Mouse (Mus musculus): ENCODE data around the gene Rbfox2. TPM values are rescaled to one million over a fixed set of nuclear protein-coding genes. Genes with fewer than 3 reads are reported as not detected.

The Rbfox2 gene
- total and polyA plus RNA-seq, 3 experiments, result 0.89 TPM; not detected in 2

DNA sequence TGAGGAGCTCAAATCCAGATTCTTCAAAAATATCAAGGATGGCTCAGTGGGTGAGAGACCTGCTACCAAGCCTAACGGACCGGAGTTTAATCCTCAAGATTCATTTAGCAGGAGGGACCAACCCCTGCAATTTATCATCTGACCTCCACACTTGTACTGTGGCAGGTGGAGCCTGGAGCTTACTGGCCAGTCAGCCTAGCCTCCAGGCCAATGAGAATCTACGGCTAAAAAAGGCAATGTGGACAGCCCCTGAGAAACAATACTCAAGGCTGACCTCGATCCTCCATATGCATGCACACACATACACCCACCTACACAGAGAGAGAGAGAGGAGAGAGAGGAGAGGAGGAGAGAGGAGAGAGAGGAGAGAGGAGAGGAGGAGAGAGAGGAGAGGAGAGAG, 41.5 kb downstream of the Rbfox2 start:
- H3K27ac ChIP-seq (ENCODE audit: insufficient read depth, low read depth), result no peak overlapping the region
- H3K9me3 ChIP-seq (replicated peaks; ENCODE audit: low read length), result no peaks in the 10 kb centered on the region
- DNase-seq (ENCODE audit: extremely low read depth), result no peak
- no peak overlapping the region for H3K4me2 ChIP-seq (ENCODE audit: insufficient read depth, low read depth, poor library complexity, severe bottlenecking)
- no peak overlapping the region for H3K4me3 ChIP-seq (replicated peaks in 1 of 3; ENCODE audit: low read depth in 2 of 3, low read length in 2 of 3, poor library complexity in 1 of 3)
- H3K79me2 ChIP-seq (replicated peaks; ENCODE audit: control insufficient read depth, extremely low read depth, insufficient read depth, poor library complexity, severe bottlenecking), result no peaks in the 10 kb centered on the region
- in situ Hi-C loops (cut with MboI; ENCODE audit: low pct_ligation_motif_present, low pct_unique_long_range_greater_than_20kb, low sequenced_read_pairs), result no loop called here
- no peak for TF ChIP-seq CHD2 (IDR thresholded peaks at IDR 0.05; ENCODE audit: low read length)
- no peak for TF ChIP-seq RAD21 (IDR thresholded peaks at IDR 0.05; ENCODE audit: low read depth, low read length)
- TF ChIP-seq ZMIZ1 (IDR thresholded peaks at IDR 0.05; ENCODE audit: low read depth, low read length), result no peak
- no peak for TF ChIP-seq HCFC1 (IDR thresholded peaks at IDR 0.05; ENCODE audit: low read depth, low read length)
- TF ChIP-seq UBTF (IDR thresholded peaks at IDR 0.05; ENCODE audit: low read depth, low read length), result no peak
- no peak for TF ChIP-seq GABPA (IDR thresholded peaks at IDR 0.05; ENCODE audit: insufficient replicate concordance, low read depth, low read length)
- no peak for TF ChIP-seq MYC (IDR thresholded peaks at IDR 0.05; ENCODE audit: low read depth, low read length)
- TF ChIP-seq BHLHE40 (IDR thresholded peaks at IDR 0.05; ENCODE audit: low read depth, low read length), result no peak
- no peak for TF ChIP-seq MXI1 (IDR thresholded peaks at IDR 0.05; ENCODE audit: low read depth, low read length)
- TF ChIP-seq E2F4 (IDR thresholded peaks at IDR 0.05; ENCODE audit: insufficient replicate concordance, low read depth, low read length), result no peak
- TF ChIP-seq EP300 (IDR thresholded peaks at IDR 0.05; ENCODE audit: low read length), result no peak
- dilution Hi-C loops (cut with MboI; ENCODE audit: extremely low pct_ligation_motif_present, extremely low pct_unique_long_range_greater_than_20kb, low sequenced_read_pairs), result no loop called here
- H3K4me1 ChIP-seq (ENCODE audit: control insufficient read depth in 1 of 2, insufficient read depth in 2 of 2), result no peaks in the 10 kb centered on the region
- H3K9ac ChIP-seq (ENCODE audit: insufficient read depth, low read depth), result no peak overlapping the region
- H3K27me3 ChIP-seq (replicated peaks), result peaks cover 70% of the 10 kb centered on the region
- no peaks in the 10 kb centered on the region for H3K36me3 ChIP-seq (replicated peaks in 1 of 2; ENCODE audit: control insufficient read depth in 1 of 2, insufficient read depth in 1 of 2, low read length in 1 of 2)

GRCm38 (mm10) chr15:77264314-77264713, 42.5 kb downstream of the Rbfox2 start:
- Histone ChIP-seq H3K27me3 (replicated peaks) (peaks cover 72% of the 10 kb centered on the region), H3K79me2 (replicated peaks; ENCODE audit: control insufficient read depth, extremely low read depth, insufficient read depth, poor library complexity, severe bottlenecking) (no peaks in the 10 kb centered on the region), H3K4me2 (ENCODE audit: insufficient read depth, low read depth, poor library complexity, severe bottlenecking) (no peak overlapping the region), H3K27ac (ENCODE audit: insufficient read depth, low read depth) (no peak overlapping the region), H3K36me3 (replicated peaks in 1 of 2; ENCODE audit: control insufficient read depth in 1 of 2, insufficient read depth in 1 of 2, low read length in 1 of 2) (no peaks in the 10 kb centered on the region), H3K9ac (ENCODE audit: insufficient read depth, low read depth) (no peak overlapping the region), H3K9me3 (replicated peaks; ENCODE audit: low read length) (no peaks in the 10 kb centered on the region), H3K4me1 (ENCODE audit: control insufficient read depth in 1 of 2, insufficient read depth in 2 of 2) (no peaks in the 10 kb centered on the region), H3K4me3 (replicated peaks in 1 of 3; ENCODE audit: low read depth in 2 of 3, low read length in 2 of 3, poor library complexity in 1 of 3) (no peak overlapping the region)
- in situ Hi-C loops (cut with MboI; ENCODE audit: low pct_ligation_motif_present, low pct_unique_long_range_greater_than_20kb, low sequenced_read_pairs), result no loop called here
- DNase-seq (ENCODE audit: extremely low read depth), result no peak
- dilution Hi-C loops (cut with MboI; ENCODE audit: extremely low pct_ligation_motif_present, extremely low pct_unique_long_range_greater_than_20kb, low sequenced_read_pairs), result no loop called here
- no peak for TF ChIP-seq ZNF384 (IDR thresholded peaks at IDR 0.05; ENCODE audit: low read depth, low read length)

DNA sequence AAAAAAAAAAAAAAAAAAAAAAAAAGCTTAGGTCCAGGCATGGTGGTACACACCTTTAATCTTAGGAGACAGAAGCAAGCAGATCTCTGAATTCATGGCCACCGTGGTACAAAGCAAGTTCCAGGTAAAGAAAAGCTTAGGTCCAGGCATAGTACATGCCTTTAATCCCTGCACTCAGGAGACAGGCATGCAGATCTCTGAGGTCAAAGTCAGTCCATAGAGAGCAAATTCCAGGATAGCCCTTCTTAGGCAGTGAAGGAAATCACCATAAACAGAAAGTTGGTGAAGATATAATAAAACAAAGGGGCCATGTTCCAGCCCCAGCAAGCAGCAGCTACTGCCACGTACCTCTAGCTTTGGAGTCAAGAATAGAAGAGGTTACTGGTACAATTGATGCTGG, 44.0 kb downstream of the Rbfox2 start:
- Histone ChIP-seq H3K27me3 (replicated peaks) (peaks cover 78% of the 10 kb centered on the region), H3K79me2 (replicated peaks; ENCODE audit: control insufficient read depth, extremely low read depth, insufficient read depth, poor library complexity, severe bottlenecking) (no peaks in the 10 kb centered on the region), H3K4me1 (ENCODE audit: control insufficient read depth in 1 of 2, insufficient read depth in 2 of 2) (no peaks in the 10 kb centered on the region), H3K27ac (ENCODE audit: insufficient read depth, low read depth) (no peak overlapping the region), H3K4me2 (ENCODE audit: insufficient read depth, low read depth, poor library complexity, severe bottlenecking) (no peak overlapping the region), H3K9ac (ENCODE audit: insufficient read depth, low read depth) (no peak overlapping the region), H3K9me3 (replicated peaks; ENCODE audit: low read length) (no peaks in the 10 kb centered on the region), H3K4me3 (replicated peaks in 1 of 3; ENCODE audit: low read depth in 2 of 3, low read length in 2 of 3, poor library complexity in 1 of 3) (no peak overlapping the region), H3K36me3 (replicated peaks in 1 of 2; ENCODE audit: control insufficient read depth in 1 of 2, insufficient read depth in 1 of 2, low read length in 1 of 2) (no peaks in the 10 kb centered on the region)
- in situ Hi-C loops (cut with MboI; ENCODE audit: low pct_ligation_motif_present, low pct_unique_long_range_greater_than_20kb, low sequenced_read_pairs), result no loop called here
- no peak for TF ChIP-seq JUN (IDR thresholded peaks at IDR 0.05; ENCODE audit: insufficient read depth, low read depth, low read length)
- TF ChIP-seq UBTF (IDR thresholded peaks at IDR 0.05; ENCODE audit: low read depth, low read length), result no peak
- no peak for TF ChIP-seq MXI1 (IDR thresholded peaks at IDR 0.05; ENCODE audit: low read depth, low read length)
- no peak for TF ChIP-seq ELF1 (IDR thresholded peaks at IDR 0.05; ENCODE audit: low read depth, low read length)
- TF ChIP-seq RAD21 (IDR thresholded peaks at IDR 0.05; ENCODE audit: low read depth, low read length), result no peak
- no peak for DNase-seq (ENCODE audit: extremely low read depth)
- dilution Hi-C loops (cut with MboI; ENCODE audit: extremely low pct_ligation_motif_present, extremely low pct_unique_long_range_greater_than_20kb, low sequenced_read_pairs), result no loop called here
